Mouse (Mus musculus): Measurements from ENCODE around the gene Alpl. TPM values are rescaled to one million over a fixed set of nuclear protein-coding genes. Genes with fewer than 3 reads are reported as not detected.
A peak's percentile ranks its signal among the peaks of the same experiment; 100 is the strongest.

Gene Alpl
- polyA plus RNA-seq, 2 experiments, result 5.1 TPM

DNA sequence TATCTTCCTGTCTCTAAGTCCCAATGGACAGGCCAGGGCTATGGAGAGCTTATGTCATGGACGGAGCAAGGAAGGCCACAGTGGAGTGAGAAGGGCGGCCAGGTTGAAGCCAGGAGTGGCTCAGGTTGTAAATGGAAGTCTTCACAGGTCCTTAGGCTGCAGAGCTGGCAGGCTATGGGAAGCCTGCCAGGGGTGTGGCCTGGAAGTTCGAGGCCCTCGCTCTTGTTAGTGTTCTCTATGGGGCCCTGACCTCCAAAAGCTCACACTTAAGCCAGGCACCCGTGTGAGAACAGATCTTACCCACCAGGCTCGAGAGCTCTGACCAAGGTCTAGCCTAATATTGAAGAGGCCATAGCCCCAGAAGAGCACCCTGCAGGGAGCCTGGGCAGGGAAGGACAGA lies 9.7 kb downstream of the Alpl start:
- H3K4me1 ChIP-seq (replicated peaks; ENCODE audit: control insufficient read depth in 2 of 2, insufficient read depth in 2 of 2, low read length in 1 of 2), result no peaks in the 10 kb centered on the region
- H3K36me3 ChIP-seq (replicated peaks; ENCODE audit: control insufficient read depth, insufficient read depth, low read depth), result no peaks in the 10 kb centered on the region
- H3K4me3 ChIP-seq (ENCODE audit: insufficient read depth in 1 of 2, low read depth in 2 of 2, low read length in 2 of 2), result no peak overlapping the region
- H3K27ac ChIP-seq, result no peak overlapping the region
- H3K9me3 ChIP-seq (ENCODE audit: control insufficient read depth, low read length), result no peaks in the 10 kb centered on the region
- H3K4me2 ChIP-seq (ENCODE audit: low read depth), result no peak overlapping the region
- WGBS (ENCODE audit: insufficient replicate concordance), result 78% methylated on average over 6 of the region's 6 CpGs
- no peaks in the 10 kb centered on the region for H3K27me3 ChIP-seq (ENCODE audit: control insufficient read depth, insufficient read depth, low read length)
- DNase-seq (ENCODE audit: low read depth in 3 of 3, low spot score in 3 of 3) (no peak), ATAC-seq (ENCODE audit: insufficient read depth) (no peak)
- H3K9ac ChIP-seq (replicated peaks), result no peak overlapping the region
- TF ChIP-seq CTCF (IDR thresholded peaks at IDR 0.05; ENCODE audit: low read depth), result no peak
- no peak for TF ChIP-seq EP300 (IDR thresholded peaks at IDR 0.05; ENCODE audit: low read depth)

GRCm38 (mm10) chr4:137785270-137785669 lies 10.9 kb downstream of the Alpl start:
- ATAC-seq (ENCODE audit: insufficient read depth) (no peak), DNase-seq (ENCODE audit: low read depth in 3 of 3, low spot score in 3 of 3) (no peak)
- H3K36me3 ChIP-seq (replicated peaks; ENCODE audit: control insufficient read depth, insufficient read depth, low read depth), result no peaks in the 10 kb centered on the region
- H3K27me3 ChIP-seq (ENCODE audit: control insufficient read depth, insufficient read depth, low read length), result no peaks in the 10 kb centered on the region
- H3K9ac ChIP-seq (replicated peaks), result no peak overlapping the region
- 76% methylated on average over 6 of the region's 6 CpGs for WGBS (ENCODE audit: insufficient replicate concordance)
- no peak overlapping the region for H3K4me3 ChIP-seq (ENCODE audit: insufficient read depth in 1 of 2, low read depth in 2 of 2, low read length in 2 of 2)
- H3K9me3 ChIP-seq (ENCODE audit: control insufficient read depth, low read length), result no peaks in the 10 kb centered on the region
- H3K27ac ChIP-seq, result no peak overlapping the region
- TF ChIP-seq EP300 (IDR thresholded peaks at IDR 0.05; ENCODE audit: low read depth) (no peak), CTCF (IDR thresholded peaks at IDR 0.05; ENCODE audit: low read depth) (no peak)
- H3K4me1 ChIP-seq (replicated peaks; ENCODE audit: control insufficient read depth in 2 of 2, insufficient read depth in 2 of 2, low read length in 1 of 2), result no peaks in the 10 kb centered on the region
- H3K4me2 ChIP-seq (ENCODE audit: low read depth), result no peak overlapping the region

GRCm38 (mm10) chr4:137784741-137785140 lies 11.4 kb downstream of the Alpl start:
- no peak for ATAC-seq (ENCODE audit: insufficient read depth)
- Histone ChIP-seq H3K9ac (replicated peaks) (no peak overlapping the region), H3K36me3 (replicated peaks; ENCODE audit: control insufficient read depth, insufficient read depth, low read depth) (no peaks in the 10 kb centered on the region), H3K4me3 (ENCODE audit: insufficient read depth in 1 of 2, low read depth in 2 of 2, low read length in 2 of 2) (no peak overlapping the region), H3K27ac (no peak overlapping the region), H3K4me2 (ENCODE audit: low read depth) (no peak overlapping the region), H3K4me1 (replicated peaks; ENCODE audit: control insufficient read depth in 2 of 2, insufficient read depth in 2 of 2, low read length in 1 of 2) (no peaks in the 10 kb centered on the region), H3K9me3 (ENCODE audit: control insufficient read depth, low read length) (no peaks in the 10 kb centered on the region), H3K27me3 (ENCODE audit: control insufficient read depth, insufficient read depth, low read length) (no peaks in the 10 kb centered on the region)
- TF ChIP-seq CTCF (IDR thresholded peaks at IDR 0.05; ENCODE audit: low read depth) (no peak), EP300 (IDR thresholded peaks at IDR 0.05; ENCODE audit: low read depth) (no peak)
- DNase-seq (ENCODE audit: low read depth in 3 of 3, low spot score in 3 of 3), result no peak
- 46% methylated on average over 6 of the region's 6 CpGs for WGBS (ENCODE audit: insufficient replicate concordance)

GRCm38 (mm10) chr4:137783541-137784191 lies 12.5 kb downstream of the Alpl start:
- no peak overlapping the region for H3K27ac ChIP-seq
- DNase-seq (ENCODE audit: low read depth in 3 of 3, low spot score in 3 of 3) (no peak), ATAC-seq (ENCODE audit: insufficient read depth) (no peak)
- no peak overlapping the region for H3K4me2 ChIP-seq (ENCODE audit: low read depth)
- H3K4me3 ChIP-seq (ENCODE audit: insufficient read depth in 1 of 2, low read depth in 2 of 2, low read length in 2 of 2), result no peak overlapping the region
- WGBS (ENCODE audit: insufficient replicate concordance), result 39% methylated on average over 9 of the region's 9 CpGs
- no peaks in the 10 kb centered on the region for H3K36me3 ChIP-seq (replicated peaks; ENCODE audit: control insufficient read depth, insufficient read depth, low read depth)
- H3K9me3 ChIP-seq (ENCODE audit: control insufficient read depth, low read length), result no peaks in the 10 kb centered on the region
- H3K27me3 ChIP-seq (ENCODE audit: control insufficient read depth, insufficient read depth, low read length), result no peaks in the 10 kb centered on the region
- TF ChIP-seq CTCF (IDR thresholded peaks at IDR 0.05; ENCODE audit: low read depth), result no peak
- no peak for TF ChIP-seq EP300 (IDR thresholded peaks at IDR 0.05; ENCODE audit: low read depth)
- H3K4me1 ChIP-seq (replicated peaks; ENCODE audit: control insufficient read depth in 2 of 2, insufficient read depth in 2 of 2, low read length in 1 of 2), result no peaks in the 10 kb centered on the region
- H3K9ac ChIP-seq (replicated peaks), result no peak overlapping the region

DNA sequence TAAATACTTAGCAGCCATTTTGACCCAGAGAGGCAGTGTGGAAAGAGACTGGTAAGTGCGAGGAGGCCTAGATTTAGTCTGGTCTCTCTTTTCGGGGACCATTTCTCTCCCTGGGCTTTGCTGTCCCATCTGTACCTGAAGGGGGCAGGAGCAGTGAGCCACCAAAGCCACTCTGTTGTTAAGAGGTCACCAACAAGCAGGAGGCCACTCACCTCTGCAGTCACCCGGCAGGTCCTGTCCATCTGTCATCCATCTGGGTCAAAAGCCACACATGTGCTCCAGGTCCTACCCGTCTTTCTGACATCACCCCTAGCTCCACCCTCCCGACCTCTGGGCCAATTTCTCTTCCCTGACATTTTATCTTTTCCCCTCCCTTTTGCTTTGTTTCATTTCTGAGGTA lies 14.2 kb downstream of the Alpl start:
- Histone ChIP-seq H3K4me2 (ENCODE audit: low read depth) (no peak overlapping the region), H3K4me3 (ENCODE audit: insufficient read depth in 1 of 2, low read depth in 2 of 2, low read length in 2 of 2) (no peak overlapping the region), H3K27ac (no peak overlapping the region), H3K27me3 (ENCODE audit: control insufficient read depth, insufficient read depth, low read length) (no peaks in the 10 kb centered on the region), H3K9me3 (ENCODE audit: control insufficient read depth, low read length) (no peaks in the 10 kb centered on the region), H3K9ac (replicated peaks) (no peak overlapping the region), H3K4me1 (replicated peaks; ENCODE audit: control insufficient read depth in 2 of 2, insufficient read depth in 2 of 2, low read length in 1 of 2) (no peaks in the 10 kb centered on the region), H3K36me3 (replicated peaks; ENCODE audit: control insufficient read depth, insufficient read depth, low read depth) (no peaks in the 10 kb centered on the region)
- DNase-seq (ENCODE audit: low read depth in 3 of 3, low spot score in 3 of 3) (no peak), ATAC-seq (ENCODE audit: insufficient read depth) (peak; percentile 43; the same call in 1 of the 2 replicates)
- 57% methylated on average over 5 of the region's 5 CpGs for WGBS (ENCODE audit: insufficient replicate concordance)
- TF ChIP-seq CTCF (IDR thresholded peaks at IDR 0.05; ENCODE audit: low read depth) (peak; percentile 32; the same call in 1 of the 2 replicates), EP300 (IDR thresholded peaks at IDR 0.05; ENCODE audit: low read depth) (no peak)

Data from liver, embryonic 14.5 days (tissue).